Mouse (Mus musculus): Measurements from ENCODE around the gene Adcy7. TPM values are rescaled to one million over a fixed set of nuclear protein-coding genes. Genes with fewer than 3 reads are reported as not detected.

Adcy7 gene
- total RNA-seq (2018; cell fraction: chromatin; rRNA removed): 100 to 1,000 TPM; 118 to 513 (median 314) TPM
- total RNA-seq (2018; cell fraction: cytosol; rRNA removed): 100 to 1,000 TPM in 8 of 26 experiments, 10 to 100 TPM in 18; 53.5 to 117 (median 87.6) TPM
- total RNA-seq (2018; cell fraction: nucleus; rRNA removed): 100 to 1,000 TPM; 108 to 315 (median 217) TPM
- 49.6 to 90.2 TPM (median 76.3 TPM) in 3 replicates for polyA plus RNA-seq (2018)

DNA sequence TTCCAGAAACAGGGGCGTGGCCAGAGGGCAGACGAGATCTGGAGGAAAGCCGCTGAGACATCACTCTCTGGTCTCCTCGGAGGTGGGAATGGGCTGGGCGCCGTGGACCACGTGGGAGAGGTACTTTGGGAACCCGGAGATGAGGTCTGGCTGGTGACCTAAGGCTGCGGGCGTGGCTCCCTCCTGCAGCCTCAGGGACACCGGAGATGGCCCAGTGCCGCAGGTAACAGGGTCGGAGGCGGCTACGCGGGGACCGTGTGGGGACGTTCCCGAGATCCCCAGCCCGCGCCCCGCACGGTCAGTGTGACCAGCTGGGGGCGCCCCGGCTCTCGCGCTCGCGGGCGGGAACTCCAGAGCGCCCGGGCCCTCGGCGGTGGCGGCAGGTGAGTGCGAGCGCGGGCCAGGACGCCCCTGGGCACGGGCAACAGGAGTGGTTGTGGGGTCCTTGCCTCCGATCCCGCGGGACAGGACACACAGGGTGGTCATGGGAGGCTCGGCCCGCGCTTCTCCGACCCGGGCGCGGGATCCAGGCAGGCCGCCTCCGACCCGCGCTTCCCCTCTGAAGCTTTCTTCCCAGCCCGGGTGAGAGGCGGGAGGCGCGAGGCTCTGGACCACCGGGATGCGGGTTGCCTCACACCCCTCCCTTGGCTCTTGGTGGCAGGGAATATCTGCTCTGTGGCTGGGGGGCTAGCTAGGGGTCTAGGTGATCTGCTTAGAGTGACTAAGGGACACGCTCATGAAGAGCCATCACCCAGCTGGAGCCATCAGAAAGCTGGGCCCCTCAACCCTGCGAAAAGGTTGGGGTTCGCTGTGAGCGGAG lies at the start of gene Adcy7:
Adcy7 (plus strand) TSS at position 173 of the 820 bp plus-strand sequence.
- no peak within 1 kb of the TSS for H3K27ac ChIP-seq
- no peaks in the 10 kb centered on the region for H3K36me3 ChIP-seq (ENCODE audit: inconsistent target)
- peaks cover 35% of the 10 kb centered on the region for H3K79me2 ChIP-seq (ENCODE audit: inconsistent target)
- H3K4me3 ChIP-seq (ENCODE audit: inconsistent target): peak within 1 kb of the TSS; percentile 29
- WGBS (ENCODE audit: missing documents): 4% methylated on average over 60 of the region's 64 CpGs

DNA sequence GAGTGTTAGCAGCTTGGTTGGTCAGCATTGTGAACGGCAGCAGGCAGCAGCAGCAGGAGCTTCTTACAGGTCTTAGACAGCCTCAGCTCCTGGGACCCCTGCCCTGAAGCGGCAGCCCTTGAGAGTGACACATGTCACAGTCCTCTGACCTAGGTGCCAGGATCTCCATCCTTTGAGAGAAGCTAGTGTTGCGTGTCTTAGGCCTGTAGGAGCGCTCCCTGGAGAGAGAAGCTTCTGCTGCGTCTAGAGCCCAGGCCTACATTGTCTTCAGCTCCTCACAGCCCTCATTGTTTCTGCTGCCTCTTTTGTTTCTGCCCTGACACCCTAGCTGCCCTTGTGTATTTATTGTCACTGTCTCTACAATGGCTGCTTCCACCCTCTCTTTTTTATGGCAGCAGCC lies 46.8 kb upstream of the Adcy7 start:
- Histone ChIP-seq H3K27ac (no peak overlapping the region), H3K36me3 (ENCODE audit: inconsistent target) (no peaks in the 10 kb centered on the region), H3K4me3 (ENCODE audit: inconsistent target) (no peak overlapping the region), H3K79me2 (ENCODE audit: inconsistent target) (peaks cover 94% of the 10 kb centered on the region)
- 96% methylated on average over 5 of the region's 5 CpGs for WGBS (ENCODE audit: missing documents)

DNA sequence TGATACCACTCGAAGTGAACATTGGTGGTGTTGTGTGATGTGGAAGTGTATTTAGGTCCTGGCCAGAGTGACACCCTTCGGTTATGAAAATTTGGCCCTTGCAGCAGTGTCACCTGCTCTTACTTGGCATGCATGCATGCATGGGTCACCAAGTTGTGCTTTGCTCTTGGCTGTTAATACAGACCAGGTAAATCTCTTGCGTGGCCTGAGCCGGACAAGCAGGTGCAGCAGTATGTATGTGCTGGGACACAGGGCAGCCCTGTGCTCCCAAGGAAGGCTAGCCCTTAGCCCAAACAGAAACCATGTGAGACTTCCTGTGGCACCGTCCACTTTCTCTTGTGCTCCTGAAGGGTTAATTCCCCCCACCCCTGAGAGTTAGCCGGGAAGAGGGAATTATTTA lies 44.4 kb upstream of the Adcy7 start:
- H3K79me2 ChIP-seq (ENCODE audit: inconsistent target): peaks cover 94% of the 10 kb centered on the region
- no peak overlapping the region for H3K27ac ChIP-seq
- no peak overlapping the region for H3K4me3 ChIP-seq (ENCODE audit: inconsistent target)
- no peaks in the 10 kb centered on the region for H3K36me3 ChIP-seq (ENCODE audit: inconsistent target)
- WGBS (ENCODE audit: missing documents): 71% methylated on average over 6 of the region's 6 CpGs

DNA sequence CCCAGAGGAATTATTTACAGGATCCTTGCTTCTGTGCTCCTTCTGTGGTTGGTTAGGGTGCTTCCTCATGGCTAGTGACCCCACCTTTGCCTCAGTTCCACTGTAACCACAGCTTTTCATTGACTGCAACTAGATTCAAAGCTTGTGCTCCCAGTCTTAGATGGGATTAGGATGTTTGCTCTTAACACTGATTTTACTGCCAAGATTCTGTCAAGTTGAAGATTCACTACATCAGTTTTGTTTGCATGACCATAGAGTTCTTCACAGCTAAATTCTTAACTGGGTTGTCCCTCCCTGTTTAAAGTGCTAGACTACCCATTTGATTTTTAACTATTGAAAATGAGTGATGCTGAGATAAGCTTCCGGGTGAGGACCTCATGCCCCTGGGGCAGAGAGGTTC lies 43.9 kb upstream of the Adcy7 start:
- H3K79me2 ChIP-seq (ENCODE audit: inconsistent target): peaks cover 94% of the 10 kb centered on the region
- no peak overlapping the region for H3K4me3 ChIP-seq (ENCODE audit: inconsistent target)
- WGBS (ENCODE audit: missing documents): 75% methylated on average over 1 of the region's 1 CpGs
- H3K27ac ChIP-seq: peak overlapping the region; percentile 52
- H3K36me3 ChIP-seq (ENCODE audit: inconsistent target): no peaks in the 10 kb centered on the region

DNA sequence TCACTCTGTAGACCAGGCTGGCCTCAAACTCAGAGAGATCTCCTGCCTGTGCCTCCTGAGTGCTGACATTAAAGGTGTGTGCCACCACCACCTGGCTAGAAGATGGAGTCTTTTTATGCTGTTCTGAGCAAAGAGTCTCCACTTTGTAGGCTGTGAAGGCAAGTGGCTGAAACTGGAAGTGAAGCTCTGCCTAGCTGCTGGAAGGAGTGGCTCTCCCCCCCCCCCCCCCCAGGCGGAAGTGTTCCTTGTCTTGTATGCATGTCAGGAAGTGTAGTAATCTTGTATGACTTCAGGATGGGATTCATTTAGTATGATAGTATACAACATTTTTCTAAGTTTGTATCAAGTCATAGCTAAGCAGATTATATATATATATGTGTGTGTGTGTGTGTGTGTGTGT lies 43.4 kb upstream of the Adcy7 start:
- no peak overlapping the region for H3K4me3 ChIP-seq (ENCODE audit: inconsistent target)
- no peaks in the 10 kb centered on the region for H3K36me3 ChIP-seq (ENCODE audit: inconsistent target)
- H3K79me2 ChIP-seq (ENCODE audit: inconsistent target): peaks cover 94% of the 10 kb centered on the region
- WGBS (ENCODE audit: missing documents): 0% methylated on average over 1 of the region's 1 CpGs
- H3K27ac ChIP-seq: peak overlapping the region; percentile 52

DNA sequence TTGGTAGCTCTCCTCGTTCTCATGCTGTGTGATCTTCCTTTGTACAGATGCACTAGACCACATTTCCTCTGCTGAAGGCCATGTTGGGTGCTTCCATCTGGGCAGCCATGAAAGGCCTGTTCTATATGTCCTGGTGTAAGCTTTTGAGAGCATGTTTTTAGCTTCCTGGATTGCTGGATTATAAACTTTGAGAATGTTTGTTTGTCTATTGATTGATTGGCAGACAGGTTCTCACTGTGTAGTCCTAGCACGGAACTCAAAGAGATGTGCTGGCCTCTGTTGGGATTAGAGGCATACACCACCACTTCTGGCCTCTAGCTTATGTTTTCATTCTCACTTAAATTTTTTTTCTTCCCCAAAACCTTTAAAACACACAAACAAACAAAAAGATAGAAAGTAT lies 35.5 kb upstream of the Adcy7 start:
- 75% methylated on average over 2 of the region's 2 CpGs for WGBS (ENCODE audit: missing documents)
- Histone ChIP-seq H3K79me2 (ENCODE audit: inconsistent target) (peaks cover 97% of the 10 kb centered on the region), H3K27ac (no peak overlapping the region), H3K4me3 (ENCODE audit: inconsistent target) (no peak overlapping the region), H3K36me3 (ENCODE audit: inconsistent target) (no peaks in the 10 kb centered on the region)

DNA sequence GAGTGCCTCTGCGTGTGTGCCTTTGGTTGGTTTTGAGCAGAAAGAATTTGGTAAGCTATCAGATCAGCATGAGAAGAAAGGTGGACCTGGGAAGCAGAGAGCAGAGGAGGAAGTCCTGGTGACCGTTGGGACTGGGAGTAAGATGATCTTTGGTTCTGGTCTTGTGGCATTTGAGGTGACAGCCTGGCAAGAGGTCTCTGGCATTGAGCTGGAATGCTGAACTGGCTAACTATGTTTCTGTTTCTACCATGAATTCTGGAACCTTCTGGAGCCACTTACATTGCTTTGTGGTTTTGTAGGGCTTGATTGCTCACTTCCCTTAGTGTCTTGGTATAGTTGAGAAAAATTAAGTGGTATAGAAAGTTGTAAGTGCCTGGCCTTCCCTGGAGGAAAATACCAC lies 34.6 kb upstream of the Adcy7 start:
- peaks cover 90% of the 10 kb centered on the region for H3K79me2 ChIP-seq (ENCODE audit: inconsistent target)
- no peak overlapping the region for H3K27ac ChIP-seq
- H3K36me3 ChIP-seq (ENCODE audit: inconsistent target): no peaks in the 10 kb centered on the region
- WGBS (ENCODE audit: missing documents): 32% methylated on average over 2 of the region's 2 CpGs
- H3K4me3 ChIP-seq (ENCODE audit: inconsistent target): no peak overlapping the region

DNA sequence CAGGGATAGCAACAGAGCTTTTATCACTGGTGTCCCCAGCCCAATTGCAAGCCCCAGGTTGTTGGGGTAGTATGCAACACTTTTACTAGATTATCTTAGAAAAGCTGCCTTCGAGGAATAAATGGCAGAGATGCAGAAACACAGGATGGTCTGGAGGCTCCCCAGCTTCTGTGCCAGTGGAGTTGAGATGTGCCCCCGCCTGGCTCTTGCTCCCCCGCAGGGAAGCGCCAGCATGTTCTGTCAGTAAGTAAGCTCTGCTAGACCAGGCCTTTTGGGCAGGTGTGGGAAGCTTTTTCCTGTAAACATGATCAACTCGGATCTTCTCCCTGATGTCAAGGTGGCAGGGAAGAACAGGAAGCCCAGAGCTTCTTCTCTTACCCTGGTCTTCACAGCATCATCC lies 32.9 kb upstream of the Adcy7 start:
- H3K36me3 ChIP-seq (ENCODE audit: inconsistent target): no peaks in the 10 kb centered on the region
- H3K79me2 ChIP-seq (ENCODE audit: inconsistent target): peaks cover 84% of the 10 kb centered on the region
- no peak overlapping the region for H3K27ac ChIP-seq
- H3K4me3 ChIP-seq (ENCODE audit: inconsistent target): no peak overlapping the region
- 90% methylated on average over 5 of the region's 5 CpGs for WGBS (ENCODE audit: missing documents)

DNA sequence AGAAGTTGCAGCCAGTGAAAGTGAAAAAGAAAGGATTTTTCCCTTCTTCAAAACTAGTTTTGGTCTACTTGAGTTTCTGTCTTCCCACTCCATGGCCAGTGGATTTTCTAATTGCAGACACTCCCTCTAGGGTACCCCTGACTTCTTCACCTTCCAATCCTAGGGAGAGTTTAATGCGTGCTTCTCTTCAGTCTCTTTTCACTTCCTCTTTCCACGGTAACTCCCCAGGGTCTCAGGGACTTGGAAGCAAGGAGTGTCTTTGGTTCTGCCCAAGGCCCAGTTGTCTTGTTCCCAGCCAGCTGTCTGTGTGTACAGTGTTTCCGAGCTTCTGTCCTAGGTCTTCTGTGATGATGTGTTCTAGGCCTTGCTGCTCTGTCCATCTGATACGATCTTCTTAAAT lies 30.3 kb upstream of the Adcy7 start:
- Histone ChIP-seq H3K27ac (no peak overlapping the region; the same call in 1 of the 2 replicates), H3K79me2 (ENCODE audit: inconsistent target) (peaks cover 58% of the 10 kb centered on the region), H3K36me3 (ENCODE audit: inconsistent target) (peaks cover 12% of the 10 kb centered on the region; the same call in 1 of the 2 replicates), H3K4me3 (ENCODE audit: inconsistent target) (no peak overlapping the region)
- 32% methylated on average over 4 of the region's 4 CpGs for WGBS (ENCODE audit: missing documents)

DNA sequence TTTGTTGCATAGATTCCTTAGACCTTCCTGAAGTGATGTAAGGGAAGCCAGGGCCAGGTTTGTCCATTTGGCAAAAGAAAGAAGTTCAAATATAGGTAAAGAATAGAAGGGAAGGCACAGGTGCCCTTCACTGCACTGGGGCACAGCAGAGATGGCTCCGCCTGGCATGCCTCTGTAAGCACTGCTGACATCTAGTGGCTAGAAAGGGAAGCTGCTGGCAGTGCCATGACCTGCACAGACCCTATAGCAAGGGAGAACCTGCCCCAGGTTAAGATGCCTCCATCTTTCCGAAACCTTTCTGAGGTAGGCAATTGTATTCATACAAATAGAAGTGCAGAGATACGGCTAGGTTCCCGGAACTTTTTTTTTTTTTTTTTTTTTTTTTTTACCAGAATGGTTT lies 27.9 kb upstream of the Adcy7 start:
- WGBS (ENCODE audit: missing documents): 80% methylated on average over 2 of the region's 4 CpGs
- Histone ChIP-seq H3K4me3 (ENCODE audit: inconsistent target) (no peak overlapping the region), H3K27ac (no peak overlapping the region), H3K79me2 (ENCODE audit: inconsistent target) (peaks cover 33% of the 10 kb centered on the region), H3K36me3 (ENCODE audit: inconsistent target) (peaks cover 21% of the 10 kb centered on the region; the same call in 1 of the 2 replicates)

DNA sequence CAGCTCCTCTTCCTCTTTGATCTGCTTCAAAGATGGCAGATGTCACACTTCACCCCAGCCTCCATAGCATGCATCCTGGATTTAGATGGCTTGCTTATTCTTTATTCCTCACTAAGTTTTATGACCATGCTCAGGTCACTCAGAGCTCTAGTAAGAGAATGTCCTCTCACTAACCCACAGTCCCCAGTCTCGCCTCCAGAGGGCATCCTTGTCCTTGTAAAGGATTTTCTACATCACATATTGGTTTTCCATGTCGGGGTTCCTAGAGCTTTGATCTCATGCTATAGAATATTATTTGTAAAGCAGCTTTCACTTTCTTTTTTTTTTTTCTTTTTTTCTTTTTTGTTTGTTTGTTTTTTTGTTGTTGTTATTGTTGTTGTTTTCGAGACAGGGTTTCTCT lies 19.4 kb upstream of the Adcy7 start:
- 94% methylated on average over 3 of the region's 3 CpGs for WGBS (ENCODE audit: missing documents)
- Histone ChIP-seq H3K79me2 (ENCODE audit: inconsistent target) (no peaks in the 10 kb centered on the region), H3K4me3 (ENCODE audit: inconsistent target) (no peak overlapping the region), H3K36me3 (ENCODE audit: inconsistent target) (peaks cover 51% of the 10 kb centered on the region; the same call in 1 of the 2 replicates), H3K27ac (no peak overlapping the region)

DNA sequence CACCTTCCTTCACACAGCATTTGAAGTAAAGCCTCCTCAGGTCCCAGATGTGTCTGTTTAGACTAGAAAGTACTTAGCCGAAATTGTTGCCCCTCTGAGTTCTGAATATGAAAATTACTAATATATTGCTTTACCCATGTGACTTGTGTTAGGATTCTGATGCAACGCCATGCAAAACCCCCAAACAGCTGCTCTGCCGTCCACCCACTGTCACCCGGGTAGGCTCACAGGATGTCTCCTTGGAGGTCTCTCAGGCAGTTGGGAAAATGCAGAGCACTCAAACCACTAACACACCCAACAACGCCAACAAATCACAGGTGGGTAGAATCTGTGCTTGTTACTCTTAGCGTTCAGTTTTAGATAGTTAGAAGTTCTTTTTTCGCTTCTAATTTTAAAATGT lies 17.2 kb upstream of the Adcy7 start:
- 84% methylated on average over 7 of the region's 7 CpGs for WGBS (ENCODE audit: missing documents)
- Histone ChIP-seq H3K36me3 (ENCODE audit: inconsistent target) (peaks cover 39% of the 10 kb centered on the region; the same call in 1 of the 2 replicates), H3K4me3 (ENCODE audit: inconsistent target) (no peak overlapping the region), H3K79me2 (ENCODE audit: inconsistent target) (no peaks in the 10 kb centered on the region), H3K27ac (no peak overlapping the region)

DNA sequence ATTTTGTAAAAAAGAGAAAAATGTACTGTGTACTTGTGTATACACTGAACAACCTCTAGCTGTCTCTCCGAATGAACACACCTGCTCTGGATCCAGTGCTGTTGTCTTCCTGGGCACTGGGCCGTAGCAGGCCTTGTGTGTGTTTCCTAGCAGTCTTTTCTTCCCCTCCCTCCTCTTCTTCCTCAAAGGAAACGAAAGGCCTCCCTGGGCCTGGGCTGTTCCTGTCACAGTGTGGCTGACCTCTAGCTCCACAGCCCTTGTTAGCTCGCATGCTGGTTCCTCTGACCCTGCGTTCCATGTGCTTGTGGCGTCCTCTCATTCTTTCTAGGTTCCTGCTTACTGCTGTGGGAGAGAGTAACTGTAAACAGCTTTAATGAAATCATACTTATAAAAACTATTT lies 14.2 kb upstream of the Adcy7 start:
- H3K36me3 ChIP-seq (ENCODE audit: inconsistent target): peaks cover 16% of the 10 kb centered on the region; the same call in 1 of the 2 replicates
- 65% methylated on average over 6 of the region's 6 CpGs for WGBS (ENCODE audit: missing documents)

DNA sequence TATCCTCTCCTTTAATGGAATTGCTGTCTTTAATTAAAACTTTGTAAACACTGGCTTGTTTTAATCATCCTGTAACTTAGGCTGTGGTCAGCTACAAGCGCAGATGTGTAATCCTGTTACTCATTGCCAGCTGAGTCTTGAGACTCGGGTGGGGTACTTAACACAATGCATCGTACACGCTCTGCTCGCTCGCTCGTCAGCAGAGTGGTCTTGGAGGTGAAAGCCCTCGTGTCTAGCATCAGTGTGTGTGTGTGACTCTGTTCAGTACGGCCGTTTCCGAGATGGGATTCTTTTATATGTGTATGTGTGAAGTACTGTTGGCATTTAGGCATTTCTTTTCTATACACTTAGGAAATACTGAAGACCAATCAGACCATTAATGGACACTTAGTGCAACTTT lies 13.7 kb upstream of the Adcy7 start:
- H3K27ac ChIP-seq: no peak overlapping the region
- no peak overlapping the region for H3K4me3 ChIP-seq (ENCODE audit: inconsistent target)
- no peaks in the 10 kb centered on the region for H3K79me2 ChIP-seq (ENCODE audit: inconsistent target)
- H3K36me3 ChIP-seq (ENCODE audit: inconsistent target): peaks cover 16% of the 10 kb centered on the region; the same call in 1 of the 2 replicates
- WGBS (ENCODE audit: missing documents): 96% methylated on average over 11 of the region's 11 CpGs

More for the DNA sequence above, 14.2 kb upstream of the Adcy7 start:
- Histone ChIP-seq H3K4me3 (ENCODE audit: inconsistent target) (no peak overlapping the region), H3K79me2 (ENCODE audit: inconsistent target) (no peaks in the 10 kb centered on the region), H3K27ac (no peak overlapping the region)

DNA sequence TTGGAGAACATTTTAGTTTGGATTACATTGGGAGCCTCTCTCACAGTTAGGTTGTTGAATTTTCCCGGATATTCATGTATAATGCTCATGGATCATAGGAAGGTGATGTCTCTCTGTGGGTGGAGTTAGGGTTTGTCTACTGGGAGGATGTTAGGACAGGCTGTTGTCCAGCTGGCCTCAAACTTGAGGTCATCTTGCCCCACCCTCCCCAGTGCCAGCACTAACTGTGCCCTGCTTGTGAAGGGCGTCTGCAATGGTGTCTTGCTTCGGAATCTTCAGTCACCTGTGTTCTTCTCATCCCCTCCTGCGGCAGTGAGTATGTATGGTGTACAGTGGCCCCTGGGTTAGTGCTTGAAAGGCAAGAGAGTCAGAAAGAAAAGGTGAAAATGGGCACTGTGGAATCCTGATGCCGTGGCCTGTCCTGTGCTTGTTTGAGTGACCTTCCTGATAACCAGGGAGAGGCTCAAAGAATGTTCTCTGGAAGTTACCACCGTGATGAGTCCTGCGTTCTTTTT lies 11.7 kb upstream of the Adcy7 start:
- no peak overlapping the region for H3K27ac ChIP-seq
- H3K36me3 ChIP-seq (ENCODE audit: inconsistent target): peaks cover 9% of the 10 kb centered on the region; the same call in 1 of the 2 replicates
- no peaks in the 10 kb centered on the region for H3K79me2 ChIP-seq (ENCODE audit: inconsistent target)
- H3K4me3 ChIP-seq (ENCODE audit: inconsistent target): no peak overlapping the region
- 94% methylated on average over 7 of the region's 7 CpGs for WGBS (ENCODE audit: missing documents)

Data from macrophage (primary cell).